Mouse (Mus musculus): ENCODE results near the gene Lrrtm4.

- TF ChIP-seq MYOG (IDR thresholded peaks at IDR 0.05; ENCODE audit: control insufficient read depth in 1 of 3, insufficient read depth in 1 of 3, insufficient read length in 2 of 3, low read depth in 2 of 3) = no peak
- TF ChIP-seq MAX (IDR thresholded peaks at IDR 0.05; ENCODE audit: low read depth) = no peak
- TF ChIP-seq E2F4 (IDR thresholded peaks at IDR 0.05; ENCODE audit: insufficient read depth) = no peak
- TF ChIP-seq POLR2A (IDR thresholded peaks at IDR 0.05; ENCODE audit: insufficient read length, low read depth) = no peak
- no peak for TF ChIP-seq POLR2AphosphoS2 (IDR thresholded peaks at IDR 0.05; ENCODE audit: insufficient read length, low read depth)
- no peak for TF ChIP-seq USF1 (IDR thresholded peaks at IDR 0.05; ENCODE audit: low read depth)
- TF ChIP-seq CEBPB (IDR thresholded peaks at IDR 0.05; ENCODE audit: insufficient read depth, poor library complexity, severe bottlenecking) = no peak
- no peak for TF ChIP-seq MYOD1 (IDR thresholded peaks at IDR 0.05; ENCODE audit: control insufficient read depth in 1 of 3, insufficient read length in 2 of 3, low read depth in 2 of 3)
These were observed 190.8 kb downstream of the Lrrtm4 start for GRCm38 (mm10) chr6:80209476-80209875.
